ENCODE assay signal across 15 mouse cellular contexts in genomic region chr2:156351243-156351642, GRCm38 (mm10). TPM values are rescaled to one million over a fixed set of nuclear protein-coding genes. Genes with fewer than 3 reads are reported as not detected.
DNase-seq lines count a peak whose midpoint lies in the region; ATAC-seq and TF ChIP-seq lines count a peak whose summit lies in the region.
"Had no signal": no experiment of that assay in that cellular context is flagged by ENCODE, and none has a peak within 500 bp of the region (broad histone marks: within the 10 kb centered on the region; RNA-seq: fewer than 3 reads in every experiment).

No protein-coding gene starts in this region.

- DNase-seq in forebrain, postnatal 0 days, result no peak
- no peak for DNase-seq in forebrain, embryonic 14.5 days (ENCODE audit: low spot score)
- DNase-seq in left cerebral cortex, postnatal 4 days, result peak; percentile 14
- no peak for DNase-seq in left cerebral cortex, adult 9 months (ENCODE audit: low spot score in 2 of 2)
- DNase-seq in 3T3-L1 (ENCODE audit: low read depth, low spot score), result peak; percentile 32
- DNase-seq in MEL (ENCODE audit: low read depth, low spot score), result peak; percentile 17
- no peak for DNase-seq in limb, embryonic 10.5 days (ENCODE audit: low spot score)
- no peak for DNase-seq in embryonic facial prominence, embryonic 10.5 days (ENCODE audit: low spot score)
- DNase-seq: cerebellum, adult 9-11 months; liver, embryonic 13.5 days had no signal

- H3K4me1 ChIP-seq in forebrain, postnatal 0 days (ENCODE audit: insufficient read depth), result no peaks in the 10 kb centered on the region
- H3K4me1 ChIP-seq in forebrain, embryonic 14.5 days (ENCODE audit: control insufficient read depth, insufficient read depth, low read length), result no peaks in the 10 kb centered on the region
- H3K4me1 ChIP-seq in MEL (ENCODE audit: control insufficient read depth in 1 of 2, insufficient read depth in 2 of 2, low read length in 2 of 2), result peaks cover 0 to 16% of the 10 kb centered on the region in 2 experiments; a peak in 3 of 4 replicates
- no peaks in the 10 kb centered on the region for H3K4me1 ChIP-seq in limb, embryonic 10.5 days
- H3K4me1 ChIP-seq in embryonic facial prominence, embryonic 10.5 days, result peaks cover 5% of the 10 kb centered on the region; the same call in 1 of the 2 replicates
- H3K4me1 ChIP-seq: embryonic facial prominence, embryonic 13.5 days; heart, embryonic 10.5 days; liver, embryonic 13.5 days had no signal

- TF ChIP-seq RAD21 in MEL (IDR thresholded peaks at IDR 0.05; ENCODE audit: low read depth, low read length), result peak; percentile 2; the same call in 1 of the 2 replicates

- H3K4me2 ChIP-seq in forebrain, postnatal 0 days (ENCODE audit: low read depth), result no peak overlapping the region
- H3K4me2 ChIP-seq in forebrain, embryonic 14.5 days (ENCODE audit: low read length), result no peak overlapping the region
- H3K4me2 ChIP-seq: embryonic facial prominence, embryonic 13.5 days; kidney, embryonic 15.5 days; liver, embryonic 13.5 days; neural tube, embryonic 15.5 days had no signal

- no peak for TF ChIP-seq POLR2A in MEL (IDR thresholded peaks at IDR 0.05; ENCODE audit: control insufficient read depth in 1 of 2, insufficient read depth in 1 of 2, low read depth in 1 of 2, low read length in 2 of 2, poor library complexity in 1 of 2)

- no peaks in the 10 kb centered on the region for H3K9me3 ChIP-seq in forebrain, postnatal 0 days (ENCODE audit: low read length)
- no peaks in the 10 kb centered on the region for H3K9me3 ChIP-seq in forebrain, embryonic 14.5 days (replicated peaks; ENCODE audit: control insufficient read depth, low read length)
- no peaks in the 10 kb centered on the region for H3K9me3 ChIP-seq in MEL (replicated peaks; ENCODE audit: insufficient read depth, low read length)
- no peaks in the 10 kb centered on the region for H3K9me3 ChIP-seq in limb, embryonic 10.5 days (replicated peaks)
- 0 out of 2 replicates have a peak, but pooled peaks cover 2% of the 10 kb centered on the region for H3K9me3 ChIP-seq in embryonic facial prominence, embryonic 10.5 days
- H3K9me3 ChIP-seq: embryonic facial prominence, embryonic 13.5 days; heart, embryonic 10.5 days; hindbrain, embryonic 10.5 days; kidney, embryonic 15.5 days; liver, embryonic 13.5 days; neural tube, embryonic 15.5 days had no signal

- H3K4me3 ChIP-seq in forebrain, postnatal 0 days (ENCODE audit: low read depth, low read length), result no peak overlapping the region
- no peak overlapping the region for H3K4me3 ChIP-seq in forebrain, embryonic 14.5 days (ENCODE audit: low read depth, low read length)
- H3K4me3 ChIP-seq in MEL (ENCODE audit: control insufficient read depth in 1 of 2, insufficient read depth in 1 of 2, low read depth in 2 of 2, low read length in 2 of 2), result no peak overlapping the region
- H3K4me3 ChIP-seq in limb, embryonic 10.5 days, result no peak overlapping the region
- no peak overlapping the region for H3K4me3 ChIP-seq in embryonic facial prominence, embryonic 10.5 days
- H3K4me3 ChIP-seq: embryonic facial prominence, embryonic 13.5 days; heart, embryonic 10.5 days; hindbrain, embryonic 10.5 days; kidney, embryonic 15.5 days; liver, embryonic 13.5 days; neural tube, embryonic 15.5 days had no signal

- H3K36me3 ChIP-seq in forebrain, postnatal 0 days (ENCODE audit: insufficient read depth), result no peaks in the 10 kb centered on the region
- no peaks in the 10 kb centered on the region for H3K36me3 ChIP-seq in forebrain, embryonic 14.5 days (ENCODE audit: control insufficient read depth, insufficient read depth, low read length)
- H3K36me3 ChIP-seq in MEL (ENCODE audit: control insufficient read depth in 1 of 2, insufficient read depth in 2 of 2, low read length in 2 of 2), result peaks cover 0 to 2% of the 10 kb centered on the region in 2 experiments; a peak in 1 of 4 replicates
- no peaks in the 10 kb centered on the region for H3K36me3 ChIP-seq in limb, embryonic 10.5 days
- no peaks in the 10 kb centered on the region for H3K36me3 ChIP-seq in embryonic facial prominence, embryonic 10.5 days (replicated peaks)
- H3K36me3 ChIP-seq: embryonic facial prominence, embryonic 13.5 days; heart, embryonic 10.5 days; hindbrain, embryonic 10.5 days; kidney, embryonic 15.5 days; liver, embryonic 13.5 days; neural tube, embryonic 15.5 days had no signal

- WGBS in forebrain, postnatal 0 days, result 83% methylated on average over 7 of the region's 7 CpGs
- 82% methylated on average over 7 of the region's 7 CpGs for WGBS in forebrain, embryonic 14.5 days
- 81% methylated on average over 7 of the region's 7 CpGs for whole genome bisulfite sequencing in limb, embryonic 10.5 days
- 86% methylated on average over 7 of the region's 7 CpGs for WGBS in embryonic facial prominence, embryonic 10.5 days

- TF ChIP-seq CTCF in forebrain, postnatal 0 days (IDR thresholded peaks at IDR 0.05; ENCODE audit: low read depth), result peak; percentile 27
- TF ChIP-seq CTCF in MEL (IDR thresholded peaks at IDR 0.05 in 2 of 3, conservative IDR thresholded peaks at IDR 0.05 in 1 of 3; ENCODE audit: control insufficient read depth in 1 of 3, insufficient read depth in 1 of 3, low read depth in 2 of 3, low read length in 3 of 3, poor library complexity in 1 of 3, severe bottlenecking in 1 of 3), result peak; percentile 26 to 50 (median 28)

- no peaks in the 10 kb centered on the region for H3K79me2 ChIP-seq in MEL (ENCODE audit: control insufficient read depth, insufficient read depth, low read length, poor library complexity)

- H3K27me3 ChIP-seq in forebrain, postnatal 0 days (ENCODE audit: insufficient read depth, low read length), result no peaks in the 10 kb centered on the region
- no peaks in the 10 kb centered on the region for H3K27me3 ChIP-seq in forebrain, embryonic 14.5 days (replicated peaks; ENCODE audit: control insufficient read depth, insufficient read depth, low read length)
- no peaks in the 10 kb centered on the region for H3K27me3 ChIP-seq in MEL (ENCODE audit: control insufficient read depth in 1 of 2, insufficient read depth in 2 of 2, low read length in 2 of 2)
- no peaks in the 10 kb centered on the region for H3K27me3 ChIP-seq in limb, embryonic 10.5 days (ENCODE audit: low read depth, poor library complexity, severe bottlenecking)
- no peaks in the 10 kb centered on the region for H3K27me3 ChIP-seq in embryonic facial prominence, embryonic 10.5 days (replicated peaks; ENCODE audit: low read depth, poor library complexity, severe bottlenecking)
- H3K27me3 ChIP-seq: embryonic facial prominence, embryonic 13.5 days; kidney, embryonic 15.5 days; liver, embryonic 13.5 days; neural tube, embryonic 15.5 days had no signal

- no peak overlapping the region for H3K27ac ChIP-seq in forebrain, postnatal 0 days (ENCODE audit: low read depth, low read length)
- H3K27ac ChIP-seq in forebrain, embryonic 14.5 days (ENCODE audit: low read depth, low read length), result no peak overlapping the region
- H3K27ac ChIP-seq in MEL (ENCODE audit: control insufficient read depth, low read depth, low read length), result no peak overlapping the region
- H3K27ac ChIP-seq in limb, embryonic 10.5 days, result no peak overlapping the region
- no peak overlapping the region for H3K27ac ChIP-seq in embryonic facial prominence, embryonic 10.5 days (replicated peaks)
- H3K27ac ChIP-seq: embryonic facial prominence, embryonic 13.5 days; heart, embryonic 10.5 days; hindbrain, embryonic 10.5 days; kidney, embryonic 15.5 days; liver, embryonic 13.5 days; neural tube, embryonic 15.5 days had no signal

- no peak for ATAC-seq in forebrain, postnatal 0 days
- no peak for ATAC-seq in forebrain, embryonic 14.5 days

- no peak overlapping the region for H3K9ac ChIP-seq in forebrain, postnatal 0 days
- H3K9ac ChIP-seq in forebrain, embryonic 14.5 days (ENCODE audit: low read length), result no peak overlapping the region
- no peak overlapping the region for H3K9ac ChIP-seq in MEL (ENCODE audit: control insufficient read depth, low read depth, low read length, poor library complexity, severe bottlenecking)
- H3K9ac ChIP-seq: embryonic facial prominence, embryonic 13.5 days; kidney, embryonic 15.5 days; liver, embryonic 13.5 days; neural tube, embryonic 15.5 days had no signal

- TF ChIP-seq EP300 in MEL (IDR thresholded peaks at IDR 0.05; ENCODE audit: low read depth in 1 of 2, low read length in 2 of 2), result no peak

- intact Hi-C loops in left cerebral cortex, postnatal 4 days (cut with DNase I), result no loop called here

TF ChIP-seq in MEL, 35 proteins besides CTCF, POLR2A, EP300 and RAD21 (continues in another document):
- no peak for TF ChIP-seq NRF1 (IDR thresholded peaks at IDR 0.05; ENCODE audit: insufficient read depth, low read depth, low read length, poor library complexity, severe bottlenecking)
- no peak for TF ChIP-seq ZNF384 (IDR thresholded peaks at IDR 0.05; ENCODE audit: low read depth, low read length)
- TF ChIP-seq TCF12 (IDR thresholded peaks at IDR 0.05; ENCODE audit: low read depth, low read length), result no peak
- no peak for TF ChIP-seq TAL1 (IDR thresholded peaks at IDR 0.05; ENCODE audit: low read length)
- no peak for TF ChIP-seq SMC3 (IDR thresholded peaks at IDR 0.05; ENCODE audit: low read depth, low read length)
- TF ChIP-seq MYB (IDR thresholded peaks at IDR 0.05; ENCODE audit: low read depth, low read length), result no peak

RNA-seq across cellular contexts. Expression of gene Scand1, which starts 38.7 kb away (rescaled TPM):
- total RNA-seq in forebrain, postnatal 0 days (2014; rRNA removed), result 204 and 242 TPM in 2 replicates
- 134 and 170 TPM in 2 replicates for polyA plus RNA-seq in forebrain, postnatal 0 days (2015; fragmentation: Nextera tagmentation; extraction: Ambion mirVana)
- polyA plus RNA-seq in forebrain, embryonic 14.5 days (2014; fragmentation: Nextera tagmentation; extraction: Ambion mirVana), result 67.2 and 67.3 TPM in 2 replicates
- total RNA-seq in left cerebral cortex, postnatal 4 days (2021), result 100 to 1,000 TPM in 1 of 2 experiments, 10 to 100 TPM in 1; 96.9 to 106 TPM
- total RNA-seq in MEL (2012; rRNA removed), result 37.4 and 49.6 TPM in 2 replicates
- 10 to 100 TPM in 1 of 2 experiments, not detected in 1; 75.6 TPM for polyA plus RNA-seq in MEL (2012; ENCODE audit: insufficient read depth in 1 of 2, insufficient read length in 2 of 2, low read depth in 1 of 2, low replicate concordance in 2 of 2, missing spikeins in 1 of 2)
- 53.3 and 61.0 TPM in 2 replicates for polyA plus RNA-seq in limb, embryonic 10.5 days (2016; fragmentation: Nextera tagmentation; extraction: Ambion mirVana)
- polyA plus RNA-seq in embryonic facial prominence, embryonic 10.5 days (2016; fragmentation: Nextera tagmentation; extraction: Ambion mirVana), result 54.9 and 60.2 TPM in 2 replicates

RNA-seq across cellular contexts. Expression of gene Cnbd2, which starts 39.1 kb away (rescaled TPM):
- total RNA-seq in forebrain, postnatal 0 days (2014; rRNA removed), result 3.9 and 7.0 TPM in 2 replicates
- 9.1 and 10.0 TPM in 2 replicates for polyA plus RNA-seq in forebrain, postnatal 0 days (2015; fragmentation: Nextera tagmentation; extraction: Ambion mirVana)
- 4.8 and 4.9 TPM in 2 replicates for polyA plus RNA-seq in forebrain, embryonic 14.5 days (2014; fragmentation: Nextera tagmentation; extraction: Ambion mirVana)
- 1 to 10 TPM; 4.1 to 4.7 TPM for total RNA-seq in left cerebral cortex, postnatal 4 days (2021)
- total RNA-seq in MEL (2012; rRNA removed), result 1.2 and 1.8 TPM in 2 replicates
- polyA plus RNA-seq in MEL (2012; ENCODE audit: insufficient read depth in 1 of 2, insufficient read length in 2 of 2, low read depth in 1 of 2, low replicate concordance in 2 of 2, missing spikeins in 1 of 2), result 1 to 10 TPM in 1 of 2 experiments, not detected in 1; 4.8 TPM
- polyA plus RNA-seq in limb, embryonic 10.5 days (2016; fragmentation: Nextera tagmentation; extraction: Ambion mirVana), result 2.6 TPM in 2 replicates
- polyA plus RNA-seq in embryonic facial prominence, embryonic 10.5 days (2016; fragmentation: Nextera tagmentation; extraction: Ambion mirVana), result 2.8 and 3.3 TPM in 2 replicates

Comparison
In these comparisons a context has a peak if more than half of its experiments do, and no peak if none do; other contexts are left out.
1. DNase-seq: peak in left cerebral cortex, postnatal 4 days (single experiment), 3T3-L1 (single experiment) and MEL (single experiment); none in forebrain, postnatal 0 days (single experiment), forebrain, embryonic 14.5 days (single experiment), left cerebral cortex, adult 9 months (0 of 2), limb, embryonic 10.5 days (single experiment) and embryonic facial prominence, embryonic 10.5 days (single experiment).